Mouse (Mus musculus) embryonic facial prominence, embryonic 12.5 days (tissue): ENCODE measurements at regions not wholly inside any gene's neighbourhood (a gene's known extent, or its start where the extent isn't known, plus 50 kb on each side); places are given as distances from the start of the nearest gene placed in this dataset.

ENCODE experiments used
- ATAC-seq: fragments of 200-750 bp; cut with Nextera tagmentation; 2 replicates; pipeline ENCODE4 v1.8.0; 2017; ENCODE audit not compliant: insufficient number of reproducible peaks, insufficient read depth, low FRiP score, low TSS enrichment
- H3K27ac ChIP-seq: fragments of 300-500 bp; sonication (generic); 2 replicates; pipeline ENCODE4 v1.5.1; 2016; ENCODE audit warnings: mild to moderate bottlenecking
- H3K27me3 ChIP-seq: fragments of 300-500 bp; sonication (generic); 2 replicates; pipeline ENCODE4 v1.6.1; 2016; ENCODE audit warnings: mild to moderate bottlenecking, moderate library complexity
- H3K36me3 ChIP-seq: fragments of 300-500 bp; sonication (generic); 2 replicates; pipeline ENCODE4 v1.6.1; 2016; ENCODE audit warnings: mild to moderate bottlenecking
- H3K4me1 ChIP-seq: fragments of 300-500 bp; sonication (generic); 2 replicates; pipeline ENCODE4 v1.6.1; 2016
- H3K4me2 ChIP-seq: fragments of 300-500 bp; sonication (generic); replicated peaks from 2 replicates; pipeline ENCODE4 v1.6.1; 2016; ENCODE audit warnings: mild to moderate bottlenecking, moderate library complexity
- H3K4me3 ChIP-seq: fragments of 300-500 bp; sonication (generic); 2 replicates; pipeline ENCODE4 v1.5.1; 2016; ENCODE audit warnings: mild to moderate bottlenecking
- H3K9ac ChIP-seq: fragments of 300-500 bp; sonication (generic); 2 replicates; pipeline ENCODE4 v1.6.1; 2016; ENCODE audit warnings: mild to moderate bottlenecking, moderate library complexity
- H3K9me3 ChIP-seq: fragments of 300-500 bp; sonication (generic); 2 replicates; pipeline ENCODE4 v1.6.1; 2016; ENCODE audit warnings: mild to moderate bottlenecking, moderate library complexity
- WGBS: fragments of 180-500 bp; shearing (Covaris S2); methylation state at CpG from one replicate; pipeline ENCODE4 v1.1.7; 2016; 5-methylcytosine and 5-hydroxymethylcytosine counted together

GRCm38 (mm10) chr8:127923321-127923720 lies 435.1 kb upstream of the Nrp1 start:
- Histone ChIP-seq H3K36me3 (no peaks in the 10 kb centered on the region), H3K4me1 (no peaks in the 10 kb centered on the region), H3K4me2 (no peak overlapping the region), H3K27ac (no peak overlapping the region), H3K27me3 (no peaks in the 10 kb centered on the region), H3K9ac (no peak overlapping the region), H3K9me3 (no peaks in the 10 kb centered on the region), H3K4me3 (no peak overlapping the region)
- ATAC-seq, result no peak
- 82% methylated on average over 4 of the region's 4 CpGs for WGBS

- no peak overlapping the region for H3K4me3 ChIP-seq
- H3K36me3 ChIP-seq, result no peaks in the 10 kb centered on the region
- H3K9ac ChIP-seq, result no peak overlapping the region
- no peaks in the 10 kb centered on the region for H3K27me3 ChIP-seq
- no peaks in the 10 kb centered on the region for H3K9me3 ChIP-seq
- 84% methylated on average over 1 of the region's 1 CpGs for WGBS
- H3K4me2 ChIP-seq, result no peak overlapping the region
- H3K27ac ChIP-seq, result no peak overlapping the region
- no peak for ATAC-seq
- H3K4me1 ChIP-seq, result no peaks in the 10 kb centered on the region
Measured at GRCm38 (mm10) chr8:127932276-127932675, 426.1 kb upstream of the Nrp1 start.

GRCm38 (mm10) chr8:127936792-127937435 lies 421.5 kb upstream of the Nrp1 start:
- Histone ChIP-seq H3K4me3 (no peak overlapping the region), H3K9ac (no peak overlapping the region), H3K27me3 (no peaks in the 10 kb centered on the region), H3K4me1 (0 out of 2 replicates have a peak, but pooled peaks cover 3% of the 10 kb centered on the region), H3K9me3 (no peaks in the 10 kb centered on the region), H3K36me3 (no peaks in the 10 kb centered on the region), H3K27ac (no peak overlapping the region), H3K4me2 (no peak overlapping the region)
- ATAC-seq, result no peak
- 69% methylated on average over 6 of the region's 6 CpGs for WGBS

GRCm38 (mm10) chr8:127939284-127939985 lies 419.0 kb upstream of the Nrp1 start:
- H3K9ac ChIP-seq, result no peak overlapping the region
- H3K4me3 ChIP-seq, result no peak overlapping the region
- no peak overlapping the region for H3K27ac ChIP-seq
- no peak overlapping the region for H3K4me2 ChIP-seq
- 38% methylated on average over 7 of the region's 7 CpGs for WGBS
- H3K9me3 ChIP-seq, result no peaks in the 10 kb centered on the region
- no peaks in the 10 kb centered on the region for H3K27me3 ChIP-seq
- no peaks in the 10 kb centered on the region for H3K36me3 ChIP-seq
- 0 out of 2 replicates have a peak, but pooled peaks cover 3% of the 10 kb centered on the region for H3K4me1 ChIP-seq
- ATAC-seq, result no peak

GRCm38 (mm10) chr8:127939986-127940359 lies 418.4 kb upstream of the Nrp1 start:
- Histone ChIP-seq H3K9me3 (no peaks in the 10 kb centered on the region), H3K27me3 (no peaks in the 10 kb centered on the region), H3K36me3 (no peaks in the 10 kb centered on the region), H3K9ac (no peak overlapping the region), H3K4me2 (no peak overlapping the region), H3K4me1 (0 out of 2 replicates have a peak, but pooled peaks cover 3% of the 10 kb centered on the region), H3K27ac (no peak overlapping the region), H3K4me3 (no peak overlapping the region)
- ATAC-seq, result no peak
- WGBS, result 29% methylated on average over 5 of the region's 5 CpGs

- Histone ChIP-seq H3K27me3 (no peaks in the 10 kb centered on the region), H3K27ac (no peak overlapping the region), H3K4me3 (no peak overlapping the region), H3K36me3 (no peaks in the 10 kb centered on the region), H3K4me2 (no peak overlapping the region), H3K4me1 (0 out of 2 replicates have a peak, but pooled peaks cover 3% of the 10 kb centered on the region), H3K9me3 (no peaks in the 10 kb centered on the region), H3K9ac (no peak overlapping the region)
- ATAC-seq, result no peak
Measured at GRCm38 (mm10) chr8:127942319-127942718, 416.1 kb upstream of the Nrp1 start.

- no peaks in the 10 kb centered on the region for H3K4me1 ChIP-seq
- H3K36me3 ChIP-seq, result no peaks in the 10 kb centered on the region
- H3K4me3 ChIP-seq, result no peak overlapping the region
- H3K9me3 ChIP-seq, result no peaks in the 10 kb centered on the region
- no peak overlapping the region for H3K9ac ChIP-seq
- H3K27ac ChIP-seq, result no peak overlapping the region
- ATAC-seq, result no peak
- no peaks in the 10 kb centered on the region for H3K27me3 ChIP-seq
- no peak overlapping the region for H3K4me2 ChIP-seq
Measured at GRCm38 (mm10) chr8:127944955-127945498, 413.4 kb upstream of the Nrp1 start.

- H3K4me1 ChIP-seq, result no peaks in the 10 kb centered on the region
Measured at GRCm38 (mm10) chr8:127957571-127957970, 400.8 kb upstream of the Nrp1 start.

GRCm38 (mm10) chr8:127958351-127959044 lies 399.9 kb upstream of the Nrp1 start:
- no peak for ATAC-seq
- Histone ChIP-seq H3K9ac (no peak overlapping the region), H3K27ac (no peak overlapping the region), H3K4me1 (no peaks in the 10 kb centered on the region), H3K9me3 (no peaks in the 10 kb centered on the region), H3K4me3 (no peak overlapping the region), H3K27me3 (0 out of 2 replicates have a peak, but pooled peaks cover 2% of the 10 kb centered on the region), H3K4me2 (no peak overlapping the region), H3K36me3 (no peaks in the 10 kb centered on the region)
- 76% methylated on average over 12 of the region's 12 CpGs for WGBS

More at GRCm38 (mm10) chr8:127957571-127957970, 400.8 kb upstream of the Nrp1 start:
- Histone ChIP-seq H3K27me3 (0 out of 2 replicates have a peak, but pooled peaks cover 2% of the 10 kb centered on the region), H3K27ac (no peak overlapping the region), H3K4me2 (no peak overlapping the region), H3K4me3 (no peak overlapping the region), H3K36me3 (no peaks in the 10 kb centered on the region), H3K9me3 (no peaks in the 10 kb centered on the region), H3K9ac (no peak overlapping the region)
- ATAC-seq, result no peak
- WGBS, result 67% methylated on average over 1 of the region's 1 CpGs

- H3K4me3 ChIP-seq, result no peak overlapping the region
- H3K9me3 ChIP-seq, result no peaks in the 10 kb centered on the region
- 68% methylated on average over 1 of the region's 1 CpGs for WGBS
- H3K9ac ChIP-seq, result no peak overlapping the region
- no peaks in the 10 kb centered on the region for H3K27me3 ChIP-seq
- H3K27ac ChIP-seq, result no peak overlapping the region
- no peak for ATAC-seq
- no peaks in the 10 kb centered on the region for H3K36me3 ChIP-seq
- no peaks in the 10 kb centered on the region for H3K4me1 ChIP-seq
- H3K4me2 ChIP-seq, result no peak overlapping the region
Measured at GRCm38 (mm10) chr8:127962862-127963261, 395.5 kb upstream of the Nrp1 start.

GRCm38 (mm10) chr8:127963625-127964024 lies 394.8 kb upstream of the Nrp1 start:
- no peak for ATAC-seq
- Histone ChIP-seq H3K36me3 (no peaks in the 10 kb centered on the region), H3K4me2 (no peak overlapping the region), H3K4me1 (no peaks in the 10 kb centered on the region), H3K9me3 (no peaks in the 10 kb centered on the region), H3K9ac (no peak overlapping the region), H3K4me3 (no peak overlapping the region), H3K27ac (no peak overlapping the region), H3K27me3 (no peaks in the 10 kb centered on the region)
- WGBS, result 83% methylated on average over 6 of the region's 6 CpGs

GRCm38 (mm10) chr8:127964801-127965200 lies 393.6 kb upstream of the Nrp1 start:
- Histone ChIP-seq H3K9me3 (no peaks in the 10 kb centered on the region), H3K4me2 (no peak overlapping the region), H3K4me1 (no peaks in the 10 kb centered on the region), H3K27ac (no peak overlapping the region), H3K4me3 (no peak overlapping the region), H3K27me3 (no peaks in the 10 kb centered on the region), H3K9ac (no peak overlapping the region), H3K36me3 (no peaks in the 10 kb centered on the region)
- no peak for ATAC-seq
